ENCODE assay signal across 8 mouse cellular contexts in the genomic region with DNA sequence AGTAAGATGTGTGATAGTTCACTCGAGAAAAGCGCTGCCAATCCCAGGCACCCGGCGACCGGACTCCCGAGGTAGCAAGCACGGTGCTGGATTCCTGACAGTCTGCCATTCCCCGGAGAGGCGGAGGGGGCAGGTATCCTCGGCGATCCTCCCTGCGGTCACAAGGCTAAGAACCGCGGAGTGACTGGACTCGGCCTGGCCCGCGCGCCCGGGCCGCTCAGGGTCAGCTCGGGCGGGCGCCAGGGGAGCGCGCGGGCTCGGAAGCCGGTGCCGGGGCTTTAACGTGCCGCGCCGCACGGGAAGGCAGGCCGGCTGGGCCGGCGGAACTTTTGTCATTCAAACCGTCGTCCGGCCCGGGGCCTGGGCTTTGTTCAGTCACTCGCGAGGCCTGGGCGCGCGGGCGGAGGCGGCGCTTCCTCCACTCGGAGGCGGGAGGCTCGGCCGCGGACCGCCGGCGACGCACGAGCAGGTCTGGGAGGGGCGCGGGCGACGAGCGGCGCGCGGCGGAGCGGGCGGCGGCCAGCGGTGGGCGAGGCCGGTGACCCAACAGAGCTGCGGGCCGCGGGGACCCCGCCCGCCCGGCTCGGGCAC. TPM values are rescaled to one million over a fixed set of nuclear protein-coding genes. Genes with fewer than 3 reads are reported as not detected.
DNase-seq lines count a peak whose midpoint lies in the region; ATAC-seq and TF ChIP-seq lines count a peak whose summit lies in the region.

A gene (plus strand): TSS at position 23 of the 591 bp plus-strand sequence.

- peak within 1 kb of the TSS; percentile 98 for H3K9ac ChIP-seq in lung, postnatal 0 days (replicated peaks; ENCODE audit: low read depth)

- H3K36me3 ChIP-seq in G1E (replicated peaks) = peaks cover 27% of the 10 kb centered on the region
- no peaks in the 10 kb centered on the region for H3K36me3 ChIP-seq in lung, postnatal 0 days (ENCODE audit: insufficient read depth, low read length)

- peak; percentile 31; the same call in 1 of the 2 replicates for TF ChIP-seq POLR2A in cerebellum, adult 2 months (IDR thresholded peaks at IDR 0.05; ENCODE audit: borderline replicate concordance, insufficient read depth, low read length)

- no peak for TF ChIP-seq CTCF in G1E (IDR thresholded peaks at IDR 0.05; ENCODE audit: low read depth, low read length)
- peak; percentile 25; the same call in 1 of the 2 replicates for TF ChIP-seq CTCF in cerebellum, adult 2 months (IDR thresholded peaks at IDR 0.05; ENCODE audit: borderline replicate concordance, insufficient read depth, low read depth, low read length)
- TF ChIP-seq CTCF in lung, postnatal 0 days (IDR thresholded peaks at IDR 0.05) = peak; percentile 53

- H3K27ac ChIP-seq in cerebellum, adult 2 months (ENCODE audit: insufficient read depth, low read length) = peak within 1 kb of the TSS; percentile 94
- peak within 1 kb of the TSS; percentile 99 for H3K27ac ChIP-seq in lung, postnatal 0 days (ENCODE audit: low read length)

- ATAC-seq in G1E (ENCODE audit: extremely low read depth, insufficient number of reproducible peaks, low FRiP score, poor library complexity, severe bottlenecking) = peak; percentile 67
- peak; percentile 92 for ATAC-seq in lung, postnatal 0 days

- H3K9me3 ChIP-seq in G1E (replicated peaks) = no peaks in the 10 kb centered on the region
- H3K9me3 ChIP-seq in lung, postnatal 0 days (ENCODE audit: low read length) = no peaks in the 10 kb centered on the region

- peak within 1 kb of the TSS; percentile 87 for H3K4me3 ChIP-seq in G1E (ENCODE audit: low read depth, low read length)
- peak within 1 kb of the TSS; percentile 84 for H3K4me3 ChIP-seq in cerebellum, adult 2 months (replicated peaks; ENCODE audit: insufficient read depth, low read depth, low read length)
- H3K4me3 ChIP-seq in lung, postnatal 0 days (ENCODE audit: low read depth, low read length) = peak within 1 kb of the TSS; percentile 96

- H3K27me3 ChIP-seq in G1E (ENCODE audit: insufficient read depth, low read length) = peaks cover 9% of the 10 kb centered on the region
- no peaks in the 10 kb centered on the region for H3K27me3 ChIP-seq in cerebellum, adult 2 months (ENCODE audit: control insufficient read depth, insufficient read depth, low read length)
- no peaks in the 10 kb centered on the region for H3K27me3 ChIP-seq in lung, postnatal 0 days (replicated peaks; ENCODE audit: insufficient read depth, low read length)

- DNase-seq in G1E (ENCODE audit: low spot score) = peak; percentile 76
- peak; percentile 88 to 91 for DNase-seq in cerebellum, adult 2 months
- DNase-seq in forelimb bud, embryonic 11.5 days (ENCODE audit: low read depth, low spot score) = peak; percentile 68
- peak; percentile 86 for DNase-seq in heart, postnatal 4 days
- peak; percentile 77 for DNase-seq in layer of hippocampus, adult 9-11 months
- DNase-seq in lung, postnatal 0 days (ENCODE audit: low spot score) = peak; percentile 91
- DNase-seq in ovary, postnatal 14 days (ENCODE audit: low spot score) = peak; percentile 67
- DNase-seq in thymus, postnatal 14 days = peak; percentile 75

- H3K4me1 ChIP-seq in G1E (ENCODE audit: insufficient read depth, low read depth, low read length) = peaks cover 28% of the 10 kb centered on the region
- H3K4me1 ChIP-seq in cerebellum, adult 2 months (ENCODE audit: control insufficient read depth, insufficient read depth, low read length) = peaks cover 8% of the 10 kb centered on the region; the same call in 1 of the 2 replicates
- H3K4me1 ChIP-seq in lung, postnatal 0 days (ENCODE audit: insufficient read depth, low read depth, low read length) = peaks cover 8% of the 10 kb centered on the region; the same call in 1 of the 2 replicates

- no peak for TF ChIP-seq EP300 in lung, postnatal 0 days (IDR thresholded peaks at IDR 0.05)

- WGBS in cerebellum, adult 2 months = 2% methylated on average over 68 of the region's 81 CpGs
- under 1% methylated on average over 61 of the region's 81 CpGs for WGBS in lung, postnatal 0 days

- H3K4me2 ChIP-seq in lung, postnatal 0 days (replicated peaks; ENCODE audit: low read depth, low read length) = peak within 1 kb of the TSS; percentile 81

RNA-seq across cellular contexts. Expression of the gene that starts here (rescaled TPM):
- total RNA-seq in G1E (2014; fragmentation: Nextera tagmentation) (29.1 and 33.0 TPM in 2 replicates), G1E (2017) (32.8 and 33.3 TPM in 2 replicates)
- 11.3 and 20.0 TPM in 2 replicates for polyA plus RNA-seq in G1E (2012)
- 71.5 and 72.9 TPM in 2 replicates for polyA plus RNA-seq in cerebellum, adult 2 months (2012; rRNA removed)
- 10 to 100 TPM; 79.8 to 83.0 TPM for total RNA-seq in heart, postnatal 4 days (2021)
- polyA plus RNA-seq in lung, postnatal 0 days (2015; fragmentation: Nextera tagmentation; extraction: Ambion mirVana) = 21.2 and 26.5 TPM in 2 replicates

Comparison
In these comparisons a context has a peak if more than half of its experiments do, and no peak if none do; other contexts are left out.
1. Peak in every context shown above with its lines: DNase-seq, ATAC-seq, H3K4me3 ChIP-seq and H3K27ac ChIP-seq.